Mouse (Mus musculus) midbrain, embryonic 11.5 days (tissue): ENCODE measurements around the gene Thsd4. TPM values are rescaled to one million over a fixed set of nuclear protein-coding genes. Genes with fewer than 3 reads are reported as not detected.

ENCODE experiments used
- ATAC-seq: fragments of 200-750 bp; cut with Nextera tagmentation; 2 replicates; pipeline ENCODE4 v1.8.0; 2017; ENCODE audit warnings: moderate TSS enrichment, moderate library complexity; ENCODE audit not compliant: low FRiP score
- DNase-seq: peaks from one replicate; pipeline ENCODE4 v3.0.0; 2015; ENCODE audit warnings: low spot score; ENCODE audit errors: missing footprints
- H3K27ac ChIP-seq: fragments of 300-500 bp; sonication (generic); 2 replicates; pipeline ENCODE4 v1.5.1; 2014; ENCODE audit warnings: low read depth, low read length
- H3K27me3 ChIP-seq: fragments of 300-500 bp; sonication (generic); 2 replicates; pipeline ENCODE4 v1.6.1; 2014; ENCODE audit warnings: mild to moderate bottlenecking, low read length, moderate library complexity, mixed read lengths; ENCODE audit not compliant: control insufficient read depth, insufficient read depth
- H3K36me3 ChIP-seq: fragments of 300-500 bp; sonication (generic); 2 replicates; pipeline ENCODE4 v1.6.1; 2014; ENCODE audit warnings: mild to moderate bottlenecking, low read length, moderate library complexity, mixed read lengths; ENCODE audit not compliant: control insufficient read depth, insufficient read depth
- H3K4me1 ChIP-seq: fragments of 300-500 bp; sonication (generic); 2 replicates; pipeline ENCODE4 v1.6.1; 2014; ENCODE audit warnings: low read length; ENCODE audit not compliant: control insufficient read depth, insufficient read depth
- H3K4me2 ChIP-seq: fragments of 300-500 bp; sonication (generic); 2 replicates; pipeline ENCODE4 v1.6.1; 2014; ENCODE audit warnings: mild to moderate bottlenecking, moderate library complexity
- H3K4me3 ChIP-seq: fragments of 300-500 bp; sonication (generic); 2 replicates; pipeline ENCODE4 v1.5.1; 2014; ENCODE audit warnings: low read depth, low read length
- H3K9ac ChIP-seq: fragments of 300-500 bp; sonication (generic); 2 replicates; pipeline ENCODE4 v1.6.1; 2014; ENCODE audit warnings: low read length
- H3K9me3 ChIP-seq: fragments of 300-500 bp; sonication (generic); 2 replicates; pipeline ENCODE4 v1.6.1; 2016; ENCODE audit warnings: low read length; ENCODE audit not compliant: control insufficient read depth
- WGBS: fragments of 180-500 bp; shearing (Covaris S2); extraction: QIAGEN DNeasy Blood & Tissue Kit; methylation state at CpG from one replicate; pipeline ENCODE4 v1.1.7; 2014; 5-methylcytosine and 5-hydroxymethylcytosine counted together
- polyA plus RNA-seq: library from polyadenylated mRNA; unstranded; fragments of >200 nt; fragmentation: Nextera tagmentation; extraction: Ambion mirVana; gene quantifications from 2 replicates; pipeline ENCODE4 v1.2.1, GENCODE M21; 2014

Thsd4 gene
- polyA plus RNA-seq, 1 experiment from 2014 or later = 6.4 TPM

DNA sequence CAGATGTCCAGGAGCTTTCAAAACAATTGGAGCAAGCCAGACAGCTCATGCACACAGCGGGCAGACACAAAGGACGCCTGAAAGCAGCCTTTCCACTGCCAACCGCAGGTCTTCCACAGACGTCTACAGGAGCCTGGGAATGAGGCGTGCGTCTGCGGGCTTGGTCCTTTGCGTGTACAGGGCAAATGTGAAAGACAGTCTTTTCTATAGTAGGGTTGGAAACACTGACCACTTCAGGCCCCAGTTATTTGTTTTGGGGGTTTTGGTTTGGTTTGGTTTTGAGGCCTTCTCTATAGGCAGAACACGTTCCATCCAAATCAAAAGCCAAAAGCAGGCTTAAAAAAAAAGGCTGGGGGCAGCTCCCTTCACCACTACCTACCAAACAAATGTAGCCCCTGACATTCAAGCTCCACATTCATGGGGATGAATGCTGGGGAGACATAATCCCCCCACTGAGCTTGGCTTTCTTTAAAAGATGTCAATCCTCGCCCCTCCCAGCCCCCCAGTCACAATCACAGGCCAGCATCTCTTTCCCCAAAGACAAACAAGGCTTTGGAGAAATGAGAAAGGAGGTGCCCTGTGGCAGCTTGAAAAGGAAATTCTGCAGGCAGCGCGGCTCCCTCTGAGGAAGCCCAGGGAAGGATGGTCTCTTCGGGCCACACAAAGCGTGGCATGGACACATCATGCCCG lies 255.1 kb downstream of the Thsd4 start:
- H3K4me1 ChIP-seq = peaks cover 32% of the 10 kb centered on the region
- H3K9me3 ChIP-seq = no peaks in the 10 kb centered on the region
- H3K36me3 ChIP-seq = no peaks in the 10 kb centered on the region
- no peak overlapping the region for H3K4me2 ChIP-seq
- H3K27ac ChIP-seq = peak overlapping the region; percentile 88
- H3K27me3 ChIP-seq = no peaks in the 10 kb centered on the region
- ATAC-seq = peak; percentile 86
- H3K9ac ChIP-seq = no peak overlapping the region
- DNase-seq = peak; percentile 96
- H3K4me3 ChIP-seq = no peak overlapping the region
- 14% methylated on average over 15 of the region's 15 CpGs for WGBS

DNA sequence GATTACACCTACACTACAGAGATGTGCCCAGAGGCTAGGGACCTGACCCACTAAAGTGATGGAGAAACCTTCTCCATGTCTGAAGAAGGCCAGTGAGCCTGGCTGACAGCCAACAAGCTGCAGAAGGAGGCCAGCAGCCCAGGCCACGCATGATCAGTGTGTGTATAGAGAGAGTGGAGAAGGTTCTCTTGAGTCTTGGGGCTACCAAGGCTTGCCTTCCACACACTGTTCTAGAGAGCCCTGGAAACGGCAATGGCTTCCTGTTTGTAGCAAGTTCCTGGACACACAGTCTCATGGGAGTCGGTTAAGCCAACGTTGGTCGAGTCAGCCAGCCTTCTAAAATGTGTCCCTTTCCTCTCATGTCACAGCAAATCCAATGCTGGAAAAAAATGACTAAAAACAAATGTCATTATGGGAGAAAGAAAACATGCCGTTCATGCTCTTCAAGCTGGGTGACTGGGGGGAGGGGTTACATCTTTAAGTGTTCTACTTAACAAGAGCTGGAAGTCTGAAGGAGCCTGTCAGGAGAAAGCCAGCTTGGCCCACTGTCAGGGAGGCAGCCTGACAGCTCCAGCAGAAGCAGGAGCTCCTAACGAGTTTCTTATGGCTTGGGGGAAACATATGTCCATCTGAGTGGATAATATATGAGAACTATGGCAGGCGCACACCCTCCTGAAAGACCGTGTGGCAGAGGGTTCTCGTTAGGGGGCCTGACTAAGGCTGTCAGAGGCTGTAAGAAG lies 257.1 kb downstream of the Thsd4 start:
- no peak for ATAC-seq
- Histone ChIP-seq H3K9me3 (no peaks in the 10 kb centered on the region), H3K9ac (no peak overlapping the region), H3K4me2 (no peak overlapping the region), H3K27ac (no peak overlapping the region), H3K4me1 (peaks cover 32% of the 10 kb centered on the region), H3K4me3 (no peak overlapping the region), H3K36me3 (no peaks in the 10 kb centered on the region), H3K27me3 (no peaks in the 10 kb centered on the region)
- WGBS = 72% methylated on average over 10 of the region's 10 CpGs
- DNase-seq = no peak

DNA sequence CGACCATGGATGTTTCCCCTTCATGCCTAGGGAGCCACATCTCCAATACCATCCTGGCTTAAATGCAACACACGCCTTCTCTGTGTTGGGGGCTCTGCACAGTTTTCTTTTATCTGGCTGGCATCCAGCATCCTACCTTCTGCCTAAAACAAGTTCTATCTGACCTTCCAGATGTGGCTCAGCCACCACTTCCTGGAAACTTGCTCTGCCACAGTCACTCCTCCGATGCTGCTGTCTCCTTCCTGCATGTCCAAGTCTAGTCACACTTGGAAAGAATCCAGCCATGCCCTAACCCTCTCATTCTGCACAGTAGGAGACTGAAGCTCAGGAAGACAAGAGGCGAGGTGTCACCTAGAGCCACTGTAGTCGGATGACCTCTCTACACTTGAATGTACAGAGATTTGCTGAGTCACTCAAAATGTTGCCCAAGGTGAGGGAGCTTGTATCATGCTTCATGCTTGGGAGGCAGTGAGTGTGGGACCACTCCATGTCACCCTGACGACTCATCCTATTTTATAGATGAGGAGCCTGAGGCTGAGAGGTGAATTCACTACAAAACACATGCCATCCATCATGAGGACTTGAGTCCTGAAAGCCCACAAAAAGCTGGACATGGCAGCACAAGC lies 259.2 kb downstream of the Thsd4 start:
- no peaks in the 10 kb centered on the region for H3K9me3 ChIP-seq
- 90% methylated on average over 6 of the region's 6 CpGs for WGBS
- H3K36me3 ChIP-seq = no peaks in the 10 kb centered on the region
- H3K4me2 ChIP-seq = no peak overlapping the region
- H3K4me1 ChIP-seq = peaks cover 26% of the 10 kb centered on the region
- H3K27me3 ChIP-seq = no peaks in the 10 kb centered on the region
- ATAC-seq = no peak
- no peak for DNase-seq
- H3K4me3 ChIP-seq = no peak overlapping the region
- H3K27ac ChIP-seq = no peak overlapping the region
- H3K9ac ChIP-seq = no peak overlapping the region

DNA sequence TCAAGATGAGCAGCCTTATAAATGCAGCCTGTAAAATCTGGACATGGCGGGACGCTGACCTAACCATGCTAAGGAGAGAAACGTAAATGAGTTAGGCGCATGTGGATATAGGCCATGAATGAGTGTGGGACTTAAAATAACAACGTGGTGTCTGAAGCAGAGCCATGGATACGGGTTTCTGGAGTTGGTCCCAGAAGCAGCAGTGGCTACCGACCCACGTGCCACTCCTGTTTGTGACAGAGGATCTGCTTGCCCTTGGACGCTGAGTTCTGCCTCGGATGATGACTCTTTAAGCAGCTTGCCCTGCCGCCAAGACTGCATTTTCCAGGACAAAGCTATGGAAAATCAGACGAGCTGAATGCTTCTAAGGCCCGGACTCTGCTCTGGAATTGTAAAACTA lies 262.2 kb downstream of the Thsd4 start:
- no peak overlapping the region for H3K4me2 ChIP-seq
- no peaks in the 10 kb centered on the region for H3K27me3 ChIP-seq
- ATAC-seq (no peak), DNase-seq (no peak)
- H3K9ac ChIP-seq = no peak overlapping the region
- H3K27ac ChIP-seq = no peak overlapping the region
- H3K9me3 ChIP-seq = no peaks in the 10 kb centered on the region
- no peak overlapping the region for H3K4me3 ChIP-seq
- WGBS = 74% methylated on average over 13 of the region's 13 CpGs
- no peaks in the 10 kb centered on the region for H3K36me3 ChIP-seq
- no peaks in the 10 kb centered on the region for H3K4me1 ChIP-seq

DNA sequence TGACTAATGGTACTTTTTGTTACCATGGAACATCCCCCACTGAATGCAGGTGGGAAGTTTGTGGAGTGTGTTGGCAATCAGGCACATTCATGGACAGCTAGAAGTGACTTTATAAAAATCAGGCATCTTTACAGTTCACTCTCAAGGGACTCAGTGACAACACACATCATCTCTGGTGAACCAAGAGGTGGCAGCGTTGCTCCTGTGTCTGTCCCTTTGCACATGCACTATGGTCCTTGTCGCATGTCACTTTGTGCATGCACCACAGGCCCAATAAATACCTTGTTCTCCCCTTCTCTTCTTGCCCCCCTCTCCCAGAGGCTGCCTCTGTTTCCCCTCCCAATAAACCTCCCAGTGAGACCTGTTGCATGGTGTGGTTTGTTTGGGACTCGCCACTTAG lies 270.1 kb downstream of the Thsd4 start:
- no peak overlapping the region for H3K9ac ChIP-seq
- peaks cover 4% of the 10 kb centered on the region for H3K4me1 ChIP-seq
- ATAC-seq (no peak), DNase-seq (no peak)
- H3K9me3 ChIP-seq = no peaks in the 10 kb centered on the region
- H3K4me2 ChIP-seq = no peak overlapping the region
- H3K27me3 ChIP-seq = no peaks in the 10 kb centered on the region
- H3K27ac ChIP-seq = no peak overlapping the region
- no peak overlapping the region for H3K4me3 ChIP-seq
- no peaks in the 10 kb centered on the region for H3K36me3 ChIP-seq
- WGBS = 55% methylated on average over 3 of the region's 3 CpGs

DNA sequence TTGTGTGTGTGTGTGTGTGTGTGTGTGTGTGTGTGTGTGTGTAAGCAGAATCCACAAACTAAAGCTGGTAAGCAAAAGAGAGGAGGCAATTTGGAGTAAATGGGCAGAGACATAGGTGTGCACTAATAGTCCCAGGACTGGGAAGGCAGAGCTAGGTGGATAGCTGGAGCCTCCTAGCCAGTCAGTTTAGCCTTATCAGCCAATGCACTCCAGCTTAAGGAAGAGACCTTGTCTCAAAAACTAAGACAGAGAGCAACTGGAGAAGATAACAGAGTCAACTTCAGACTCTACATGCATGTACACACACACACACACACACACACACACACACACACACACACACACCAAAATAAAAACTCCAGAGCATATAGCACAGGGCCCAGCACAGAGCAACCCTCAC lies 271.4 kb downstream of the Thsd4 start:
- Histone ChIP-seq H3K27ac (no peak overlapping the region), H3K4me2 (no peak overlapping the region), H3K27me3 (no peaks in the 10 kb centered on the region), H3K4me1 (peaks cover 4% of the 10 kb centered on the region), H3K36me3 (no peaks in the 10 kb centered on the region), H3K4me3 (no peak overlapping the region), H3K9me3 (no peaks in the 10 kb centered on the region), H3K9ac (no peak overlapping the region)
- DNase-seq (no peak), ATAC-seq (no peak)

DNA sequence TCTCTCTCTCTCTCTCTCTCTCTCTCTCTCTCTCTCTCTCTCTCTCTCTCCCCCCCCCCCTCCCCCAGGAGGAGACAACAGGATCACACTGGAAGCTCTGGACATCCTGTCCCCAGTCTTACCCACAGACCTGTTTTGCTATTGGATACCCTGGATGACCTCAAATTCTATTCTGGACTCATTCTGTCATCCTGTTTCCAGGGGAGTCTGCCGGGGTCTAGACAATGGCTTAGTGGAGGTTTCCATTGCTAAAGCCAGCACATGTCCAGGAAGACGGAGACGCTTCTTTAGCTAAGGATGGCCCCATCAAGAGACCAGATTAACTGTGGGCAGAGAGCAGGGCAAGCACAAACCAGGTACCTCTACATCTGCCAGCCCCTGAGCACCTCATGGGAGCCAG lies 273.8 kb downstream of the Thsd4 start:
- no peaks in the 10 kb centered on the region for H3K36me3 ChIP-seq
- no peak overlapping the region for H3K9ac ChIP-seq
- H3K4me3 ChIP-seq = no peak overlapping the region
- no peak for ATAC-seq
- H3K27me3 ChIP-seq = no peaks in the 10 kb centered on the region
- DNase-seq = no peak
- no peaks in the 10 kb centered on the region for H3K9me3 ChIP-seq
- H3K4me2 ChIP-seq = no peak overlapping the region
- peaks cover 4% of the 10 kb centered on the region for H3K4me1 ChIP-seq
- H3K27ac ChIP-seq = no peak overlapping the region
- WGBS = 82% methylated on average over 3 of the region's 3 CpGs

DNA sequence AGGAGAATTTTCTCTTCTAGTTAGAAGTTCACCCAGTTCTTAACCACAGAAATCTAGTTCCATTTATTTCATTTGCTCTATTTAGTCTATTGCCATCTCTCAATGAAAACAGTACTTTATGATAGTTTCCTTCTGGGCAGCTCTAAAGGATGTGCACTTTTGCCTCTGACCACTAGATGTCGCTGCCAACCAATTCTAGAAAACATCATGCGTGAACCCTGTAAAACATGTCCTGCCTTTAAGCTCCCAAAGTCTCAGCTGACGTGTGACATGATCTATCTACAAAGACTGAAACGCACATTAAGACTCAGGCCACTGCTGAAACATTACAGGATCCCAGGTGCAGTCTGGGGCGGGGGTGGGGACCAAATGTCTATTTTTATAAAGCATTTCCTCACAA lies 276.9 kb downstream of the Thsd4 start:
- no peak overlapping the region for H3K4me2 ChIP-seq
- H3K27ac ChIP-seq = no peak overlapping the region
- no peaks in the 10 kb centered on the region for H3K36me3 ChIP-seq
- H3K4me1 ChIP-seq = peaks cover 4% of the 10 kb centered on the region
- no peak overlapping the region for H3K4me3 ChIP-seq
- H3K27me3 ChIP-seq = no peaks in the 10 kb centered on the region
- H3K9ac ChIP-seq = no peak overlapping the region
- no peaks in the 10 kb centered on the region for H3K9me3 ChIP-seq
- DNase-seq (peak; percentile 96), ATAC-seq (no peak)
- 4% methylated on average over 5 of the region's 5 CpGs for WGBS

DNA sequence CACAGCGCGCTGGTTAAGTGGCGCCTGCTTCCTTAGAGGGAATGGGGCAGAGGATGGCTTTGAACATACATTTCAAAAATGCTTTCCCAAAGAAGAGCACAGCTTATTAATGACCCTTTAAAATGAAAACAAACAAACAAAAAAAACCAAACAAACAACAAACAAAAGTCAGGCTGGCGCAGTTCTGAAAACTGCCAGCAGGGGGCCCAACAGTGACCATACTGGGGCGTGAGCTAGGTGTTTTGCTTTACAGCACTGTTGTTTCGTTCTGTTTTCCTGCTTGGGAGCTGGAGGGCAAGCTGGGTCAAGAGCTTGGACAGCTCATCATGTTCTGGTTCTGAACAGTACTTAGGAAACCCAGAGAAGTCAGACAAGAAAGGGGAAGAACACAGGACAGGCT lies 278.3 kb downstream of the Thsd4 start:
- Histone ChIP-seq H3K4me1 (peaks cover under 1% of the 10 kb centered on the region; the same call in 1 of the 2 replicates), H3K36me3 (no peaks in the 10 kb centered on the region), H3K9me3 (no peaks in the 10 kb centered on the region), H3K4me3 (no peak overlapping the region), H3K27me3 (no peaks in the 10 kb centered on the region), H3K4me2 (no peak overlapping the region), H3K27ac (no peak overlapping the region), H3K9ac (no peak overlapping the region)
- no peak for ATAC-seq
- 64% methylated on average over 6 of the region's 6 CpGs for WGBS
- peak; percentile 91 for DNase-seq
